ENCODE assay signal across 9 mouse cellular contexts in the genomic region with DNA sequence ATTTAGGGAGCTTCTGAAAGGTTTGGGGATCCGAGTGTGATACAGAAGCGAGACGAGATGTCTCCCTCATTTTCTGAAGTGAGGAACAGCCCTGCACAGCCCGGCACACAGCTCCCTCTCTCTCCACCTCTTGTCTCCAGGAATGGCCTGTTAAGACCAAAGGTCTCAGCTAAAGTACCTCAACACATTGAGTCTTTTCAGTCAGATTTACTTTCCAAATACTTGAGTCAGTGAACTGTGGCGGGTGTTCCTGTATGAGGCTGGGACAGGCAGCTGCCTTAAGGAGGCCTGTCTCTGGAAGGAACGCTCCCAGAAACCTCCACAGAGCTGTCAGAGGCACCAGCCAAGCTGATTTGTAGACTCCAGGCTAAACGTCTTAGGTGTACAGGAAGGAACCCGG. TPM values are rescaled to one million over a fixed set of nuclear protein-coding genes. Genes with fewer than 3 reads are reported as not detected.
DNase-seq lines count a peak whose midpoint lies in the region; ATAC-seq and TF ChIP-seq lines count a peak whose summit lies in the region.
"Had no signal": no experiment of that assay in that cellular context is flagged by ENCODE, and none has a peak within 500 bp of the region (broad histone marks: within the 10 kb centered on the region; RNA-seq: fewer than 3 reads in every experiment).

No protein-coding gene starts in this region.

- H3K4me2 ChIP-seq in forebrain, embryonic 13.5 days, result peak overlapping the region; percentile 89
- no peak overlapping the region for H3K4me2 ChIP-seq in forebrain, embryonic 11.5 days (ENCODE audit: low read depth, low read length, severe bottlenecking)
- H3K4me2 ChIP-seq in neural tube, embryonic 12.5 days (replicated peaks), result peak overlapping the region; percentile 94
- H3K4me2 ChIP-seq in stomach, postnatal 0 days (replicated peaks; ENCODE audit: low read depth), result peak overlapping the region; percentile 51; the same call in 1 of the 2 replicates

- TF ChIP-seq CTCF in stomach, postnatal 0 days (IDR thresholded peaks at IDR 0.05; ENCODE audit: low read depth), result no peak

- H3K27ac ChIP-seq in forebrain, embryonic 13.5 days, result no peak overlapping the region
- no peak overlapping the region for H3K27ac ChIP-seq in forebrain, embryonic 11.5 days (ENCODE audit: low read depth, low read length)
- H3K27ac ChIP-seq in neural tube, embryonic 12.5 days, result no peak overlapping the region
- H3K27ac ChIP-seq in stomach, postnatal 0 days (replicated peaks), result no peak overlapping the region

- H3K9me3 ChIP-seq in forebrain, embryonic 13.5 days (replicated peaks), result no peaks in the 10 kb centered on the region
- H3K9me3 ChIP-seq in forebrain, embryonic 11.5 days (ENCODE audit: control insufficient read depth, low read length), result no peaks in the 10 kb centered on the region
- H3K9me3 ChIP-seq in neural tube, embryonic 12.5 days, result no peaks in the 10 kb centered on the region
- no peaks in the 10 kb centered on the region for H3K9me3 ChIP-seq in stomach, postnatal 0 days (ENCODE audit: control insufficient read depth, low read length)

- no peak for DNase-seq in forebrain, embryonic 11.5 days (ENCODE audit: low spot score)
- no peak for DNase-seq in neural tube, embryonic 10.5 days (ENCODE audit: extremely low spot score, low spot score)
- peak; percentile 39 to 55 for DNase-seq in kidney, postnatal 4 days
- no peak for DNase-seq in stomach, postnatal 0 days (ENCODE audit: low spot score)
- no peak for DNase-seq in frontal cortex, postnatal 25 days (ENCODE audit: low spot score in 2 of 2)
- no peak for DNase-seq in ovary, postnatal 10 days (ENCODE audit: low spot score)
- DNase-seq: cerebellum, adult 11 months had no signal

- no peak for ATAC-seq in forebrain, embryonic 13.5 days
- no peak for ATAC-seq in forebrain, embryonic 11.5 days (replicated peaks; ENCODE audit: low FRiP score)
- ATAC-seq in neural tube, embryonic 12.5 days (ENCODE audit: low FRiP score, low read depth), result no peak
- no peak for ATAC-seq in stomach, postnatal 0 days (ENCODE audit: low FRiP score, low TSS enrichment)

- TF ChIP-seq EP300 in stomach, postnatal 0 days (optimal IDR thresholded peaks at IDR 0.05), result no peak

- peaks cover 6% of the 10 kb centered on the region; the same call in 1 of the 2 replicates for H3K36me3 ChIP-seq in forebrain, embryonic 13.5 days (ENCODE audit: poor library complexity, severe bottlenecking)
- no peaks in the 10 kb centered on the region for H3K36me3 ChIP-seq in forebrain, embryonic 11.5 days (ENCODE audit: control insufficient read depth, insufficient read depth, low read length)
- H3K36me3 ChIP-seq in neural tube, embryonic 12.5 days, result peaks cover 8% of the 10 kb centered on the region
- peaks cover 4% of the 10 kb centered on the region; the same call in 1 of the 2 replicates for H3K36me3 ChIP-seq in stomach, postnatal 0 days (ENCODE audit: control insufficient read depth, insufficient read depth, low read length)

- no peak overlapping the region for H3K4me3 ChIP-seq in forebrain, embryonic 13.5 days
- H3K4me3 ChIP-seq in forebrain, embryonic 11.5 days (ENCODE audit: low read depth, low read length), result no peak overlapping the region
- H3K4me3 ChIP-seq in neural tube, embryonic 12.5 days, result no peak overlapping the region
- no peak overlapping the region for H3K4me3 ChIP-seq in stomach, postnatal 0 days (ENCODE audit: low read depth, low read length)

- no peak overlapping the region for H3K9ac ChIP-seq in forebrain, embryonic 13.5 days
- H3K9ac ChIP-seq in forebrain, embryonic 11.5 days (ENCODE audit: low read length), result no peak overlapping the region
- no peak overlapping the region; the same call in 1 of the 2 replicates for H3K9ac ChIP-seq in neural tube, embryonic 12.5 days
- no peak overlapping the region for H3K9ac ChIP-seq in stomach, postnatal 0 days (ENCODE audit: low read length)

- peaks cover 46% of the 10 kb centered on the region for H3K4me1 ChIP-seq in forebrain, embryonic 13.5 days
- peaks cover 23% of the 10 kb centered on the region for H3K4me1 ChIP-seq in forebrain, embryonic 11.5 days (replicated peaks; ENCODE audit: control insufficient read depth, insufficient read depth, low read length)
- H3K4me1 ChIP-seq in neural tube, embryonic 12.5 days, result peaks cover 40% of the 10 kb centered on the region
- peaks cover 7% of the 10 kb centered on the region; the same call in 1 of the 2 replicates for H3K4me1 ChIP-seq in stomach, postnatal 0 days (replicated peaks; ENCODE audit: control insufficient read depth, insufficient read depth)

- 16% methylated on average over 8 of the region's 8 CpGs for WGBS in forebrain, embryonic 13.5 days
- 15% methylated on average over 8 of the region's 8 CpGs for whole genome bisulfite sequencing in forebrain, embryonic 11.5 days
- WGBS in neural tube, embryonic 12.5 days, result 18% methylated on average over 8 of the region's 8 CpGs
- WGBS in stomach, postnatal 0 days, result 38% methylated on average over 8 of the region's 8 CpGs

- H3K27me3 ChIP-seq in forebrain, embryonic 13.5 days, result peaks cover 15% of the 10 kb centered on the region
- H3K27me3 ChIP-seq in forebrain, embryonic 11.5 days (ENCODE audit: control insufficient read depth, insufficient read depth, low read length), result no peaks in the 10 kb centered on the region; the same call in 1 of the 2 replicates
- peaks cover 8% of the 10 kb centered on the region for H3K27me3 ChIP-seq in neural tube, embryonic 12.5 days (replicated peaks)
- H3K27me3 ChIP-seq in stomach, postnatal 0 days (ENCODE audit: control insufficient read depth, insufficient read depth, low read length), result no peaks in the 10 kb centered on the region

RNA-seq across cellular contexts. Expression of a gene that starts 0.9 kb away (rescaled TPM):
- polyA plus RNA-seq in forebrain, embryonic 13.5 days (2015; fragmentation: Nextera tagmentation; extraction: Ambion mirVana), result 2.7 and 3.3 TPM in 2 replicates
- 0.76 and 1.5 TPM in 2 replicates for polyA plus RNA-seq in forebrain, embryonic 11.5 days (2014; fragmentation: Nextera tagmentation; extraction: Ambion mirVana)
- 4.5 and 4.8 TPM in 2 replicates for polyA plus RNA-seq in neural tube, embryonic 12.5 days (2016; fragmentation: Nextera tagmentation; extraction: Ambion mirVana)
- polyA plus RNA-seq in stomach, postnatal 0 days (2015; fragmentation: Nextera tagmentation; extraction: Ambion mirVana), result 2.1 and 2.2 TPM in 2 replicates

RNA-seq across cellular contexts. Expression of a gene that starts 33.1 kb away (rescaled TPM):
- 85.0 and 88.2 TPM in 2 replicates for polyA plus RNA-seq in forebrain, embryonic 13.5 days (2015; fragmentation: Nextera tagmentation; extraction: Ambion mirVana)
- 83.4 and 88.9 TPM in 2 replicates for polyA plus RNA-seq in forebrain, embryonic 11.5 days (2014; fragmentation: Nextera tagmentation; extraction: Ambion mirVana)
- 102 and 109 TPM in 2 replicates for polyA plus RNA-seq in neural tube, embryonic 12.5 days (2016; fragmentation: Nextera tagmentation; extraction: Ambion mirVana)
- 16.5 and 19.0 TPM in 2 replicates for polyA plus RNA-seq in stomach, postnatal 0 days (2015; fragmentation: Nextera tagmentation; extraction: Ambion mirVana)

Comparison
In these comparisons a context has a peak if more than half of its experiments do, and no peak if none do; other contexts are left out.
1. DNase-seq: peak in kidney, postnatal 4 days (2 of 2); none in forebrain, embryonic 11.5 days (single experiment), neural tube, embryonic 10.5 days (single experiment), stomach, postnatal 0 days (single experiment), frontal cortex, postnatal 25 days (0 of 2) and ovary, postnatal 10 days (single experiment).